Mouse (Mus musculus) kidney, adult 2 months (tissue): ENCODE data around the gene Ift43.
A peak's percentile ranks its signal among the peaks of the same experiment; 100 is the strongest.

Experiments used
- CTCF ChIP-seq: fragments of 200-500 bp; conservative IDR thresholded peaks from 2 replicates; pipeline ENCODE4 v1.5.1; 2011; ENCODE audit warnings: low read depth, mild to moderate bottlenecking, control low read depth, low read length, moderate library complexity, mixed read lengths; ENCODE audit not compliant: insufficient read depth, insufficient read length
- POLR2A ChIP-seq: fragments of 200-500 bp; IDR thresholded peaks from one replicate; pipeline ENCODE4 v1.6.1; 2011; ENCODE audit warnings: low read depth, low read length, control low read depth

DNA sequence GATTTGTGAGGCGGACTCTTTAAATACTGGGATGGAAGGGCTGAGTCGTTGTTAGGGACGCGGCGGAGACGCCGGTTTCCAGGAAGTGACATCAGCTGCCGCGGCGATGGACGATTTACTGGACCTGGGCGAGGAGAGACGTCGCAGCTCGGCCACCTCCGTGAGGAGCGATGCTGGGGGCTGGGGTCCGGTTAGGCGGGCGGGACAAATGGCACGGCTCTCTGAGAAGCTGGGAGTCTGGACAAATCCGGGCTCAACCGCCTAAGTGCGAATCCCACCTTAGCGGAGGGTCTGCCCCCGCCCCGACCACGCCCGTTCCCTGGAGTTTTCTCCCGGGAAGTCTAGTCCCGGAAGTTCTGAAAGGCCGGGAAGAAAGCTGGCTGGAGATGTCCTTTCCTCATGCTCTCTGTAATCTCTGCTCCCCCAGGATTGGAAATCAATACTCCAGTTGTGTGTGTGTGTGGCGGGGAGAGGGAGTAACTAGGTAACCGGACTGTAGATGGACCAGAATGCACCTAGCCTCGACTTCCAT, at the start of gene Ift43:
- TF ChIP-seq POLR2A (peak; percentile 62), CTCF (no peak)
